Mouse (Mus musculus) MEL (cell line): ENCODE results near the gene Garnl3. TPM values are rescaled to one million over a fixed set of nuclear protein-coding genes. Genes with fewer than 3 reads are reported as not detected.

Source experiments
- DNase-seq: peaks from one replicate; pipeline ENCODE4 v3.0.0; 2011; ENCODE audit warnings: low read depth, low spot score
- H3K27ac ChIP-seq: 2 replicates; pipeline ENCODE4 v1.5.1; 2012; ENCODE audit warnings: low read depth, mild to moderate bottlenecking, control low read depth, low read length, moderate library complexity; ENCODE audit not compliant: control insufficient read depth
- H3K27me3 ChIP-seq, 2 experiments: fragments of 150-350 bp in 1 of 2; sonication (generic) in 1 of 2; 2 replicates each; pipeline ENCODE4 v1.6.1; 2012; ENCODE audit warnings: low read length in 2 of 2, mild to moderate bottlenecking in 2 of 2, improper control_type of control experiment in 1 of 2, moderate library complexity in 1 of 2; ENCODE audit not compliant: insufficient read depth in 2 of 2, control insufficient read depth in 1 of 2
- H3K36me3 ChIP-seq, 2 experiments: 2 replicates each; pipeline ENCODE4 v1.6.1; 2012 to 2014; ENCODE audit warnings: low read length in 2 of 2, improper control_type of control experiment in 1 of 2, inconsistent platforms in 1 of 2, mild to moderate bottlenecking in 1 of 2; ENCODE audit not compliant: insufficient read depth in 2 of 2, control insufficient read depth in 1 of 2
- H3K4me1 ChIP-seq, 2 experiments: fragments of 150-350 bp in 1 of 2; sonication (generic) in 1 of 2; 2 replicates each; pipeline ENCODE4 v1.6.1; 2012; ENCODE audit warnings: low read length in 2 of 2, improper control_type of control experiment in 1 of 2, mild to moderate bottlenecking in 1 of 2; ENCODE audit not compliant: insufficient read depth in 2 of 2, control insufficient read depth in 1 of 2
- H3K4me3 ChIP-seq, 2 experiments: fragments of 150-350 bp in 1 of 2; sonication (generic) in 1 of 2; 2 replicates each; pipeline ENCODE4 v1.5.1; 2012; ENCODE audit warnings: low read depth in 2 of 2, low read length in 2 of 2, mild to moderate bottlenecking in 2 of 2, moderate library complexity in 2 of 2, control low read depth in 1 of 2, improper control_type of control experiment in 1 of 2; ENCODE audit not compliant: control insufficient read depth in 1 of 2, insufficient read depth in 1 of 2
- H3K79me2 ChIP-seq: 2 replicates; pipeline ENCODE4 v1.6.1; 2012; ENCODE audit warnings: mild to moderate bottlenecking, low read length, moderate library complexity; ENCODE audit not compliant: control insufficient read depth, poor library complexity, insufficient read depth
- H3K9ac ChIP-seq: 2 replicates; pipeline ENCODE4 v1.6.1; 2012; ENCODE audit warnings: low read depth, mild to moderate bottlenecking, control low read depth, low read length, moderate library complexity; ENCODE audit not compliant: control insufficient read depth, poor library complexity, severe bottlenecking
- H3K9me3 ChIP-seq: fragments of 150-350 bp; sonication (generic); replicated peaks from 2 replicates; pipeline ENCODE4 v1.6.1; 2012; ENCODE audit warnings: mild to moderate bottlenecking, low read length, improper control_type of control experiment, moderate library complexity; ENCODE audit not compliant: insufficient read depth
- BHLHE40 ChIP-seq: IDR thresholded peaks from 2 replicates; pipeline ENCODE4 v1.6.1; 2012; ENCODE audit warnings: low read depth, mild to moderate bottlenecking, inconsistent platforms, low read length, improper control_type of control experiment, borderline replicate concordance
- CHD1 ChIP-seq: IDR thresholded peaks from 2 replicates; pipeline ENCODE4 v1.6.1; 2012; ENCODE audit warnings: low read depth, mild to moderate bottlenecking, inconsistent platforms, low read length, improper control_type of control experiment
- CHD2 ChIP-seq: IDR thresholded peaks from 2 replicates; pipeline ENCODE4 v1.6.1; 2011; ENCODE audit warnings: low read length, improper control_type of control experiment
- CTCF ChIP-seq, 3 experiments: IDR thresholded peaks in 2 of 3; conservative IDR thresholded peaks in 1 of 3; 2 replicates each; pipeline ENCODE4 v1.5.1; 2011 to 2012; ENCODE audit warnings: low read length in 3 of 3, low read depth in 2 of 3, mild to moderate bottlenecking in 2 of 3, improper control_type of control experiment in 1 of 3, inconsistent platforms in 1 of 3, mixed read lengths in 1 of 3, moderate library complexity in 1 of 3; ENCODE audit not compliant: control insufficient read depth in 1 of 3, insufficient read depth in 1 of 3, poor library complexity in 1 of 3, severe bottlenecking in 1 of 3
- E2F4 ChIP-seq: IDR thresholded peaks from 2 replicates; pipeline ENCODE4 v1.6.1; 2011; ENCODE audit warnings: low read depth, low read length, improper control_type of control experiment, borderline replicate concordance
- ELF1 ChIP-seq: IDR thresholded peaks from 2 replicates; pipeline ENCODE4 v1.6.1; 2014; ENCODE audit warnings: low read depth, mild to moderate bottlenecking, inconsistent platforms, low read length, improper control_type of control experiment, moderate library complexity
- ETS1 ChIP-seq: IDR thresholded peaks from 2 replicates; pipeline ENCODE4 v1.6.1; 2012; ENCODE audit warnings: low read depth, mild to moderate bottlenecking, inconsistent platforms, low read length, improper control_type of control experiment, moderate library complexity
- GABPA ChIP-seq: IDR thresholded peaks from 2 replicates; pipeline ENCODE4 v1.6.1; 2012; ENCODE audit warnings: low read depth, mild to moderate bottlenecking, inconsistent platforms, low read length, improper control_type of control experiment, moderate library complexity
- GATA1 ChIP-seq: IDR thresholded peaks from 2 replicates; pipeline ENCODE4 v1.6.1; 2011; ENCODE audit warnings: low read depth, low read length, improper control_type of control experiment
- KAT2A ChIP-seq: conservative IDR thresholded peaks from 2 replicates; pipeline ENCODE4 v1.6.1; 2012; ENCODE audit warnings: low read depth, low read length, improper control_type of control experiment, inconsistent platforms
- MAFK ChIP-seq: IDR thresholded peaks from 2 replicates; pipeline ENCODE4 v1.6.1; 2011; ENCODE audit warnings: low read depth, mild to moderate bottlenecking, low read length, improper control_type of control experiment, borderline replicate concordance
- MAX ChIP-seq: IDR thresholded peaks from 2 replicates; pipeline ENCODE4 v1.6.1; 2011; ENCODE audit warnings: low read length, improper control_type of control experiment
- MEF2A ChIP-seq: IDR thresholded peaks from 2 replicates; pipeline ENCODE4 v1.6.1; 2014; ENCODE audit warnings: low read depth, mild to moderate bottlenecking, inconsistent platforms, low read length, improper control_type of control experiment; ENCODE audit not compliant: poor library complexity, insufficient replicate concordance, severe bottlenecking; ENCODE audit errors: extremely low read depth
- MYB ChIP-seq: IDR thresholded peaks from 2 replicates; pipeline ENCODE4 v1.6.1; 2011; ENCODE audit warnings: mild to moderate bottlenecking, low read depth, low read length, improper control_type of control experiment
- MYC ChIP-seq: IDR thresholded peaks from 2 replicates; pipeline ENCODE4 v1.6.1; 2011; ENCODE audit warnings: low read depth, mild to moderate bottlenecking, low read length, improper control_type of control experiment, moderate library complexity
- NELFE ChIP-seq: IDR thresholded peaks from 2 replicates; pipeline ENCODE4 v1.6.1; 2011; ENCODE audit warnings: low read depth, low read length, improper control_type of control experiment
- POLR2A ChIP-seq, 2 experiments: IDR thresholded peaks; 2 replicates each; pipeline ENCODE4 v1.6.1; 2011 to 2012; ENCODE audit warnings: low read length in 2 of 2, mild to moderate bottlenecking in 2 of 2, control low read depth in 1 of 2, improper control_type of control experiment in 1 of 2, low read depth in 1 of 2, moderate library complexity in 1 of 2; ENCODE audit not compliant: control insufficient read depth in 1 of 2, insufficient read depth in 1 of 2, poor library complexity in 1 of 2
- POLR2AphosphoS2 ChIP-seq: IDR thresholded peaks from 2 replicates; pipeline ENCODE4 v1.6.1; 2011; ENCODE audit warnings: low read length, improper control_type of control experiment
- POLR2AphosphoS5 ChIP-seq: IDR thresholded peaks from 2 replicates; pipeline ENCODE4 v1.6.1; 2012; ENCODE audit warnings: low read depth, borderline replicate concordance, mild to moderate bottlenecking, inconsistent platforms, low read length, moderate library complexity, mixed read lengths
- RAD21 ChIP-seq: IDR thresholded peaks from 2 replicates; pipeline ENCODE4 v1.6.1; 2011; ENCODE audit warnings: mild to moderate bottlenecking, low read depth, low read length, improper control_type of control experiment
- TAL1 ChIP-seq: IDR thresholded peaks from 2 replicates; pipeline ENCODE4 v1.6.1; 2012; ENCODE audit warnings: mild to moderate bottlenecking, inconsistent platforms, low read length, moderate library complexity, mixed read lengths
- TBP ChIP-seq: IDR thresholded peaks from 2 replicates; pipeline ENCODE4 v1.8.0; 2011; ENCODE audit warnings: low read depth, low read length, improper control_type of control experiment
- TCF12 ChIP-seq: IDR thresholded peaks from 2 replicates; pipeline ENCODE4 v1.6.1; 2014; ENCODE audit warnings: low read depth, mild to moderate bottlenecking, inconsistent platforms, low read length, improper control_type of control experiment, moderate library complexity
- UBTF ChIP-seq: IDR thresholded peaks from 2 replicates; pipeline ENCODE4 v1.6.1; 2012; ENCODE audit warnings: low read depth, mild to moderate bottlenecking, inconsistent platforms, low read length, improper control_type of control experiment, moderate library complexity, borderline replicate concordance; ENCODE audit not compliant: insufficient read depth
- USF2 ChIP-seq, 2 experiments: IDR thresholded peaks; 2 replicates each; pipeline ENCODE4 v1.6.1; 2011 to 2012; ENCODE audit warnings: improper control_type of control experiment in 2 of 2, low read length in 2 of 2, borderline replicate concordance in 1 of 2, inconsistent platforms in 1 of 2, low read depth in 1 of 2, mild to moderate bottlenecking in 1 of 2; ENCODE audit not compliant: insufficient read depth in 1 of 2
- ZC3H11A ChIP-seq: IDR thresholded peaks from 2 replicates; pipeline ENCODE4 v1.6.1; 2012; ENCODE audit warnings: low read depth, mild to moderate bottlenecking, inconsistent platforms, low read length, improper control_type of control experiment
- polyA plus RNA-seq, 2 experiments: library from polyadenylated mRNA; stranded (reverse) in 1 of 2; unstranded in 1 of 2; fragments of >175 nt in 1 of 2; fragments of >200 nt in 1 of 2; gene quantifications; 2 replicates each; pipeline versions ENCODE4 v1.2.1 to v1.2.4; 2012; ENCODE audit warnings: low replicate concordance in 2 of 2, low read depth in 1 of 2; ENCODE audit not compliant: insufficient read length in 2 of 2, insufficient read depth in 1 of 2, missing spikeins in 1 of 2
- total RNA-seq: library from RNA; depleted of rRNA; stranded (reverse); fragments of 300-350 nt; gene quantifications from 2 replicates; pipeline ENCODE4 v1.2.3, GENCODE M21; 2012

Gene Garnl3
- total and polyA plus RNA-seq, 3 experiments, result 1.5 to 2.3 TPM; not detected in 1

- Histone ChIP-seq H3K27me3 (no peaks in the 10 kb centered on the region), H3K9ac (no peak overlapping the region), H3K36me3 (no peaks in the 10 kb centered on the region), H3K4me3 (no peak overlapping the region), H3K9me3 (no peaks in the 10 kb centered on the region), H3K79me2 (no peaks in the 10 kb centered on the region), H3K27ac (no peak overlapping the region), H3K4me1 (no peaks in the 10 kb centered on the region)
- no peak for DNase-seq
- TF ChIP-seq GABPA (no peak), ZC3H11A (no peak), NELFE (no peak), TAL1 (no peak), UBTF (no peak), ELF1 (no peak), CHD2 (no peak), E2F4 (no peak), MYB (no peak), USF2 (IDR thresholded peaks at IDR 0.05; ENCODE audit: borderline replicate concordance in 1 of 2, insufficient read depth in 1 of 2, low read depth in 1 of 2, low read length in 2 of 2) (no peak), BHLHE40 (no peak), KAT2A (no peak), MYC (no peak), CHD1 (no peak), MAX (no peak), CTCF (IDR thresholded peaks at IDR 0.05 in 2 of 3, conservative IDR thresholded peaks at IDR 0.05 in 1 of 3; ENCODE audit: control insufficient read depth in 1 of 3, insufficient read depth in 1 of 3, low read depth in 2 of 3, low read length in 3 of 3, poor library complexity in 1 of 3, severe bottlenecking in 1 of 3) (no peak), TBP (no peak), POLR2A (IDR thresholded peaks at IDR 0.05; ENCODE audit: control insufficient read depth in 1 of 2, insufficient read depth in 1 of 2, low read depth in 1 of 2, low read length in 2 of 2, poor library complexity in 1 of 2) (no peak)
These were observed 106.9 kb downstream of the Garnl3 start for GRCm38 (mm10) chr2:33024564-33024963.

- H3K36me3 ChIP-seq, result no peaks in the 10 kb centered on the region
- no peak overlapping the region for H3K9ac ChIP-seq
- no peak overlapping the region for H3K27ac ChIP-seq
- no peaks in the 10 kb centered on the region for H3K4me1 ChIP-seq
- no peaks in the 10 kb centered on the region for H3K79me2 ChIP-seq
- no peak for TF ChIP-seq TCF12
- TF ChIP-seq MAFK, result no peak
- no peak for TF ChIP-seq MAX
- TF ChIP-seq POLR2AphosphoS2, result no peak
- TF ChIP-seq ETS1, result no peak
- TF ChIP-seq BHLHE40, result no peak
- no peak for TF ChIP-seq MEF2A
- no peak for TF ChIP-seq RAD21
- TF ChIP-seq UBTF, result no peak
- TF ChIP-seq USF2 (IDR thresholded peaks at IDR 0.05; ENCODE audit: borderline replicate concordance in 1 of 2, insufficient read depth in 1 of 2, low read depth in 1 of 2, low read length in 2 of 2), result no peak
- TF ChIP-seq GATA1, result no peak
- TF ChIP-seq KAT2A, result no peak
- TF ChIP-seq POLR2AphosphoS5, result no peak
- TF ChIP-seq MYC, result no peak
- H3K9me3 ChIP-seq, result no peaks in the 10 kb centered on the region
- no peaks in the 10 kb centered on the region for H3K27me3 ChIP-seq
- DNase-seq, result no peak
- no peak overlapping the region for H3K4me3 ChIP-seq
These were observed 108.6 kb downstream of the Garnl3 start for GRCm38 (mm10) chr2:33022846-33023245.
